Mouse (Mus musculus) heart, embryonic 16.5 days (tissue): ENCODE measurements around the gene Pelp1. TPM values are rescaled to one million over a fixed set of nuclear protein-coding genes. Genes with fewer than 3 reads are reported as not detected.
"Not testable (repeated sequence)": the region's sequence is repeated elsewhere in the genome, so short reads cannot be mapped to it uniquely, and the experiment has no call there.

Experiments
- ATAC-seq: fragments of 200-750 bp; cut with Nextera tagmentation; replicated peaks from 2 replicates; pipeline ENCODE4 v1.8.0; 2017; ENCODE audit warnings: moderate number of reproducible peaks; ENCODE audit not compliant: insufficient read depth, low FRiP score; ENCODE audit errors: extremely low read depth
- H3K27ac ChIP-seq: fragments of 300-500 bp; sonication (generic); 2 replicates; pipeline ENCODE4 v1.5.1; 2014; ENCODE audit warnings: mild to moderate bottlenecking, low read length, control low read depth, moderate library complexity
- H3K27me3 ChIP-seq: fragments of 300-500 bp; sonication (generic); 2 replicates; pipeline ENCODE4 v1.6.1; 2014; ENCODE audit warnings: low read length, mixed read lengths; ENCODE audit not compliant: control insufficient read depth, insufficient read depth
- H3K36me3 ChIP-seq: fragments of 300-500 bp; sonication (generic); 2 replicates; pipeline ENCODE4 v1.6.1; 2014; ENCODE audit not compliant: control insufficient read depth, insufficient read depth
- H3K4me1 ChIP-seq: fragments of 300-500 bp; sonication (generic); 2 replicates; pipeline ENCODE4 v1.6.1; 2014; ENCODE audit warnings: low read length, mixed read lengths; ENCODE audit not compliant: control insufficient read depth, insufficient read depth
- H3K4me2 ChIP-seq: fragments of 300-500 bp; sonication (generic); 2 replicates; pipeline ENCODE4 v1.6.1; 2014; ENCODE audit warnings: low read depth, mild to moderate bottlenecking, control low read depth, low read length
- H3K4me3 ChIP-seq: fragments of 300-500 bp; sonication (generic); 2 replicates; pipeline ENCODE4 v1.5.1; 2014; ENCODE audit warnings: mild to moderate bottlenecking, control low read depth, low read length
- H3K9ac ChIP-seq: fragments of 300-500 bp; sonication (generic); 2 replicates; pipeline ENCODE4 v1.6.1; 2014; ENCODE audit warnings: low read length, control low read depth
- H3K9me3 ChIP-seq: fragments of 300-500 bp; sonication (generic); replicated peaks from 2 replicates; pipeline ENCODE4 v1.6.1; 2016; ENCODE audit warnings: low read length; ENCODE audit not compliant: control insufficient read depth
- WGBS: fragments of 180-500 bp; shearing (Covaris S2); extraction: QIAGEN DNeasy Blood & Tissue Kit; methylation state at CpG from one replicate; pipeline ENCODE4 v1.1.7; 2014; 5-methylcytosine and 5-hydroxymethylcytosine counted together
- microRNA-seq: library from miRNA; unstranded; fragments of <30 nt; microRNA quantifications from one replicate; pipeline ENCODE4, GENCODE M21; 2017
- polyA plus RNA-seq: library from polyadenylated mRNA; unstranded; fragments of >200 nt; fragmentation: Nextera tagmentation; extraction: Ambion mirVana; gene quantifications from 2 replicates; pipeline ENCODE4 v1.2.1, GENCODE M21; 2015

Gene Pelp1
- polyA plus RNA-seq, 1 experiment from 2014 or later = 22.5 TPM

- H3K9ac ChIP-seq, H3K4me3 ChIP-seq, ATAC-seq, H3K9me3 ChIP-seq, H3K36me3 ChIP-seq, H3K27me3 ChIP-seq, H3K4me2 ChIP-seq, H3K27ac ChIP-seq, H3K4me1 ChIP-seq: not testable (repeated sequence)
- WGBS = 65% methylated on average over 2 of the region's 2 CpGs
Observed at GRCm38 (mm10) chr11:70368626-70369025, 41.2 kb downstream of the Pelp1 start.

GRCm38 (mm10) chr11:70367701-70368100 lies 42.1 kb downstream of the Pelp1 start:
- not testable (repeated sequence) for H3K4me1 ChIP-seq, H3K27me3 ChIP-seq, H3K4me2 ChIP-seq, H3K36me3 ChIP-seq, H3K9ac ChIP-seq, ATAC-seq, H3K9me3 ChIP-seq, H3K4me3 ChIP-seq, H3K27ac ChIP-seq
- 82% methylated on average over 6 of the region's 6 CpGs for WGBS

GRCm38 (mm10) chr11:70351868-70352267 lies 58.0 kb downstream of the Pelp1 start, which contains the start of gene Alox15:
TSS of gene Alox15 (minus strand) at chr11:70352031.
- peak within 1 kb of the TSS; percentile 43 for H3K4me3 ChIP-seq
- peak within 1 kb of the TSS; percentile 69 for H3K4me2 ChIP-seq
- no peaks in the 10 kb centered on the region for H3K36me3 ChIP-seq
- H3K9me3 ChIP-seq = no peaks in the 10 kb centered on the region
- peaks cover 53% of the 10 kb centered on the region for H3K27me3 ChIP-seq
- 1% methylated on average over 19 of the region's 19 CpGs for WGBS
- peaks cover 6% of the 10 kb centered on the region for H3K4me1 ChIP-seq
- H3K9ac ChIP-seq = no peak within 1 kb of the TSS
- no peak for ATAC-seq
- H3K27ac ChIP-seq = no peak within 1 kb of the TSS

GRCm38 (mm10) chr11:70348630-70349029 lies 61.2 kb downstream of the Pelp1 start:
- Histone ChIP-seq H3K4me1 (peaks cover 6% of the 10 kb centered on the region), H3K36me3 (no peaks in the 10 kb centered on the region), H3K9me3 (no peaks in the 10 kb centered on the region), H3K27me3 (peaks cover 60% of the 10 kb centered on the region), H3K9ac (no peak overlapping the region), H3K4me2 (no peak overlapping the region), H3K27ac (no peak overlapping the region), H3K4me3 (no peak overlapping the region)
- no peak for ATAC-seq
- WGBS = 81% methylated on average over 9 of the region's 9 CpGs

GRCm38 (mm10) chr11:70347861-70348260 lies 62.0 kb downstream of the Pelp1 start:
- H3K9me3 ChIP-seq = no peaks in the 10 kb centered on the region
- H3K4me2 ChIP-seq = no peak overlapping the region
- no peak overlapping the region for H3K9ac ChIP-seq
- ATAC-seq = no peak
- peaks cover 6% of the 10 kb centered on the region for H3K4me1 ChIP-seq
- H3K27me3 ChIP-seq = peaks cover 52% of the 10 kb centered on the region
- no peaks in the 10 kb centered on the region for H3K36me3 ChIP-seq
- WGBS = 79% methylated on average over 10 of the region's 10 CpGs
- H3K27ac ChIP-seq = no peak overlapping the region
- H3K4me3 ChIP-seq = no peak overlapping the region

GRCm38 (mm10) chr11:70345546-70345945 lies 64.3 kb downstream of the Pelp1 start:
- no peak overlapping the region for H3K4me2 ChIP-seq
- ATAC-seq = no peak
- no peaks in the 10 kb centered on the region for H3K36me3 ChIP-seq
- H3K4me1 ChIP-seq = no peaks in the 10 kb centered on the region
- H3K9me3 ChIP-seq = no peaks in the 10 kb centered on the region
- H3K27me3 ChIP-seq = peaks cover 34% of the 10 kb centered on the region
- 93% methylated on average over 8 of the region's 8 CpGs for WGBS
- H3K9ac ChIP-seq = no peak overlapping the region
- no peak overlapping the region for H3K4me3 ChIP-seq
- H3K27ac ChIP-seq = no peak overlapping the region

- H3K4me2 ChIP-seq = no peak overlapping the region
- peaks cover 29% of the 10 kb centered on the region for H3K27me3 ChIP-seq
- H3K4me1 ChIP-seq = no peaks in the 10 kb centered on the region
- no peaks in the 10 kb centered on the region for H3K36me3 ChIP-seq
- no peak overlapping the region for H3K4me3 ChIP-seq
- no peaks in the 10 kb centered on the region for H3K9me3 ChIP-seq
- 62% methylated on average over 10 of the region's 10 CpGs for whole genome bisulfite sequencing
- ATAC-seq = no peak
- H3K27ac ChIP-seq = no peak overlapping the region
- H3K9ac ChIP-seq = no peak overlapping the region
Observed at GRCm38 (mm10) chr11:70345061-70345460, 64.8 kb downstream of the Pelp1 start.

Small RNAs within 50 kb of the gene (microRNA-seq; reads per million reads assigned to microRNA genes)
- gene Mir7115 = 0.59 reads per million

Other genes with a start within 250 kb of the Pelp1 start
- 0.33 and 0.41 TPM in 2 replicates for gene Slc16a11, start 197.3 kb downstream of the Pelp1 start, polyA plus RNA-seq
- 5.0 and 5.6 TPM in 2 replicates for gene Slc16a13, start 189.0 kb downstream of the Pelp1 start, polyA plus RNA-seq
- 18.1 and 20.2 TPM in 2 replicates for gene Bcl6b, start 180.2 kb downstream of the Pelp1 start, polyA plus RNA-seq
- 116 and 121 TPM in 2 replicates for gene 0610010K14Rik, start 172.1 kb downstream of the Pelp1 start, polyA plus RNA-seq
- gene Gm21988, start 170.2 kb downstream of the Pelp1 start, polyA plus RNA-seq = 8.2 and 9.0 TPM in 2 replicates
- gene Rnasek, start 170.2 kb downstream of the Pelp1 start, polyA plus RNA-seq = 218 and 227 TPM in 2 replicates
- gene Alox12, start 154.7 kb downstream of the Pelp1 start, polyA plus RNA-seq = 3.5 and 4.2 TPM in 2 replicates
- 2.8 and 7.2 TPM in 2 replicates for gene Alox12e, start 87.4 kb downstream of the Pelp1 start, polyA plus RNA-seq
- gene Alox15, start 58.0 kb downstream of the Pelp1 start, polyA plus RNA-seq = 0.56 and 1.1 TPM in 2 replicates
- gene Arrb2, start 22.6 kb upstream of the Pelp1 start, polyA plus RNA-seq = 9.5 and 11.7 TPM in 2 replicates
- gene Med11, start 41.9 kb upstream of the Pelp1 start, polyA plus RNA-seq = 25.2 and 27.8 TPM in 2 replicates
- gene Zmynd15, start 49.4 kb upstream of the Pelp1 start, polyA plus RNA-seq = 1.5 and 1.7 TPM in 2 replicates
- 10.2 and 10.9 TPM in 2 replicates for gene Cxcl16, start 50.0 kb upstream of the Pelp1 start, polyA plus RNA-seq
- gene Tm4sf5, start 95.2 kb upstream of the Pelp1 start, polyA plus RNA-seq = 5.2 and 5.6 TPM in 2 replicates
- 0.31 and 1.3 TPM in 2 replicates for gene Vmo1, start 104.6 kb upstream of the Pelp1 start, polyA plus RNA-seq
- 0.16 and 0.37 TPM in 2 replicates for gene Gltpd2, start 109.2 kb upstream of the Pelp1 start, polyA plus RNA-seq
- gene Psmb6, start 115.3 kb upstream of the Pelp1 start, polyA plus RNA-seq = 607 and 623 TPM in 2 replicates
- gene Gm40193, start 122.9 kb upstream of the Pelp1 start, polyA plus RNA-seq = not detected in 2 replicates
- gene Pld2, start 130.0 kb upstream of the Pelp1 start, polyA plus RNA-seq = 9.1 and 12.0 TPM in 2 replicates
- gene Mink1, start 152.8 kb upstream of the Pelp1 start, polyA plus RNA-seq = 9.8 and 10.3 TPM in 2 replicates
- gene 4930544D05Rik, start 205.8 kb upstream of the Pelp1 start, polyA plus RNA-seq = not detected in 2 replicates
- not detected in 2 replicates for gene Chrne, start 209.2 kb upstream of the Pelp1 start, polyA plus RNA-seq
- gene Gp1ba, start 229.1 kb upstream of the Pelp1 start, polyA plus RNA-seq = 0.34 and 0.38 TPM in 2 replicates
- 80.3 and 80.9 TPM in 2 replicates for gene Rnf167, start 237.2 kb upstream of the Pelp1 start, polyA plus RNA-seq
- gene Slc25a11, start 237.4 kb upstream of the Pelp1 start, polyA plus RNA-seq = 346 and 351 TPM in 2 replicates
- 1,225 and 1,312 TPM in 2 replicates for gene Pfn1, start 244.6 kb upstream of the Pelp1 start, polyA plus RNA-seq
- 578 and 593 TPM in 2 replicates for gene Eno3, start 247.2 kb upstream of the Pelp1 start, polyA plus RNA-seq